Mouse (Mus musculus) layer of hippocampus, postnatal 25 days (tissue): ENCODE measurements around the gene Amer3. TPM values are rescaled to one million over a fixed set of nuclear protein-coding genes. Genes with fewer than 3 reads are reported as not detected.
"Not testable (repeated sequence)": the region's sequence is repeated elsewhere in the genome, so short reads cannot be mapped to it uniquely, and the experiment has no call there.

ENCODE experiments used
- DNase-seq, 2 experiments: peaks; one replicate each; pipeline ENCODE4 v3.0.0; 2022; ENCODE audit warnings: mixed read lengths in 2 of 2, low spot score in 1 of 2; ENCODE audit errors: extremely low spot score in 1 of 2
- total RNA-seq, 2 experiments: library from RNA; stranded (reverse); gene quantifications; 2 replicates each; pipeline ENCODE4 v1.2.3; 2021

Amer3 gene
- total RNA-seq, 2 experiments from 2014 or later = 41.3 to 42.0 TPM

DNA sequence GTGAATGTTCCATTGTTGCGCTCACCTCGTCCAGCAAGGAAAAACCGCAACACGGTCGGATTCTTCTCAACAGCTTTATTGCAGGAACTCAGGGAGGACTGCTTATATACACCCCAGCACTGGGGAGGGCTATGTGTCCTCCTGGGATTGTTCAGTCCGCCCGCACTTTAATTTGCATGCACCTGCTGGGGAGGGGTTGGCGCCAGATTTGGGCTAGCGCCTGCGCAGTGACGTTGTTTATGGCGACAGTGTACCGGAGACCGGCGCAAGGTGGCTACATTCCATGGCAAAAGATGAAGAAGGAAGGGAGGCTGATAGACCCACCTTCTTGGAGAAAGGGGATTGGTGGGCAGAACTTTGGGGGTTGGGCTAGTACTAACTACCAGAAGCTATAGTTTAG lies 20.5 kb downstream of the Amer3 start:
- DNase-seq = no peak

DNA sequence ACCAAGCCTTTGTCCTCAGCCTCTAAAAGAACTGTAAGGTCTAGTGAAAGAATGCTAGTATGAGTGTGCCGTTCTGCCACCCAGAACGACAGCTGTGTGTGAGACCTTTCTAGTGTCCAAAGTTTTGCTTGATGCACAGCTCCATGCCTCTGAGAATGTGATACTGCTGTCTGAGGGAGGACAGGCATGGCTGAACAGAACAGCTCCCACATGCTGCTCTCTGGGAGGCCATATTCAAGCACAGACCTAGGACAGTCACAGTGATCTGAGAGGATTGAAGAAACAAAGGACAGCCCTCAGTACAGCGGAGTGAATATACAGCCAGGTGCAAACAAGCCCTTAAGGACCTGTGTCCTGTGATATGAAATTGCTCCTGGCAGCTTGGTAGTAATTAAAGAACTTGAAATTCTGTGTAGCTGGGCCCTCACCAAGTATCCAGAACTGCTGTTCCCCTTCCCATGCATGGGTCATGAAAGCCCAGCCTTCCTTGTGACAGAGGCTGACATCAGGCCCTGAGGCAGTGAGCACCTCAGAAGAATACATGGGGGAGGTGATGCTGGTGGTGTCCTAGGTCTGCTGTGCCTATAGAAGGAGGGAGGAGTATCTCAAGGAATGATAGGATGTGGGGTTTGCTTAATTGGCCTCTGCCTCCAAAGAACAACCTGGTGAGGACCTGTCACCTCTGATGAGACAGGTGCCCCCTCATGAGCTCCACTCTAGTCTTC lies 22.0 kb downstream of the Amer3 start:
- DNase-seq = no peak

DNA sequence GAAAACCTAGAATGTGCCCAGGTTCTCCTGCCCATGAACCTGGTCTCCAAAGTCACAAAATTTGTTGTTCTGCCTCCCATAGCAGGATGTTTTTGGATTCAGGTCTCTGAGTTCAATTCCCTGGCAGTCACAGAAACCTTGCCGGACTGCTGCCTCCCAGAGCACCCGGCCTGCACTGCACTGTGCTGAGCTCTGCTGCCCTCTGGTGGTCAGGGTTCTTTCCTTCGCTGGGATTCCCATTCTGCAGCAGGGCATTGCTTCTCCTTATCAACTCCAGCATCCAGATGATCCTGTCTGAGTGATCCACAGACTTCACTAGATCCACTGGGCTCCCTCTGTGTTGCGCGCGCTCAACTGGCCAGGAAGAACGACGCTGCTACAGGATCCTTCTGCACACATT lies 22.9 kb downstream of the Amer3 start:
- peak; percentile 50 to 85 for DNase-seq

DNA sequence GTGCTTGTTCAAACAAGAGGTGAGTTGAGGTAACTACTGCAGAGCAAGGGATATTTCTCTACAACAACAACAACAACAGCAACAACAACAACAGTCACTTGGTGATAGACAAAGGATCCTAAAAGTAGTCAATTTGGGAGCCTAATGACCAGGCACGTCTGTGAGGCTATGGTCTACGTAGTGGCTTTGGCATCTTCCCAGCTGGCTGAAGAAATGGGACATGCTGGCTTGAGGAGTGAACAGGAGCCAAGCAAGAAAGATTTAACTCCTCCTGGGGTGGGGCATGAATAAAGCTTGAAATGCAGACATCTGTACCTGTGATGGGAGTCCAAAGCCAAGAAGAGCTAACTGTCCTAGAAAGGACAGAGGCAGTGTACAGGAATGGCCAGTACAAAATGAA lies 34.3 kb downstream of the Amer3 start:
- no peak for DNase-seq

DNA sequence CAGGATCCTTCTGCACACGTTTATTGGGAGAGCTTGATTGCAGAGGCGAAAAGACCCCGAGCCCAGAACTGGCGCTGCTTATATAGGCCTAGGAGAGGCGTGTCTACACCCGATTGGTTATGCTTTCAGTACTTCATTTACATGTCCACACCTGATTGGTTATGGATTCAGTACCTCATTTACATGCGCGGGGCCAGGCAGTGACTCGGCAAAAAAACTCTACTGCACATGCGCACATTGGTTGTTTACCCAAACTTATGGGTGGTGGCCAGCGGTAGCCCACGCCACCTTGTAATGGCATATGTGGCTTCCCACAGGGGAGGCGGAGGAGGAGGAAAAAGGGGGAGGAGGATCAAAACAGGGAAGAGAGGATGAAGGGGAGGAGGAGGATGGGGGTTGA lies 40.7 kb downstream of the Amer3 start:
- not testable (repeated sequence) for DNase-seq

DNA sequence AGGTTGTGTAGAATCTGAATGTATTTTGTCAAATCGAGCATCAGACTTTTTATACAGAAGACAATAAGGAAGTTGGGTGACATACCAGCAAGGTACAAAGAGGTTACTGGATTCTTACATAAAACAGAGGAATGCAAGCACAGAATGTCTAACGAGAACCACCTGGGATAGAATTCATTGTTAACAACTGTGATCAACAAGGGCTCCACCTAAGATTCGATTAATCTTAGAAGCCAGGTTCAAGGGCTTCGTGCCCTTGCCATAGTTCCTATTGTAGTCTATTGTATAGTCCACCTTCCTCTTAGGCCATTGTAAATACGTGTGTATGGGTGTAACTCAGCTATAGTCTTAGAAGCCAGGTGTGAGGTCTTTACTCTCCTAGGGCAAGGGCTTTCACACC lies 41.3 kb downstream of the Amer3 start:
- not testable (repeated sequence) for DNase-seq

DNA sequence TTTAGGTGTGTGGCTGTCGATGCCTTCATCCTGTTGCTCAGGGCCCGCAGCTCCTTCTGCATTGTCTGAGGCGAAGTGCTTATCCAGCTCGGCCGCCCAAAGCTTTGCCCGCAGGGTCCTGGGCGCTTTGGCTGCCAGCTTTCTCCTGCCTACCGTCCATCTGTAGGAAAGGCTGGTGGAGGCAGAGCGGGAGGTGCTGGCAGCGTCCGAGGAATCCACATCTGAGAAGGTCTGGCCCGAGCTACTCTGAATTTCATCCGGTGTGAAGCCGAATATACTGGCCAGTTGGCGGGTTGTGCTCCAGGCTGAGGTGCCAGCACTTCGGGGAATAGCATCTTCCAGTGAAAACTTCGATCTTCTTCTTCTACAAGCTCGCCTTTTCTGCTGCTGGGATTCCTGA lies 56.3 kb downstream of the Amer3 start:
- no peak for DNase-seq

Other genes starting within 250 kb of the Amer3 start
- 10 to 100 TPM; 17.6 to 18.4 TPM for gene Ccdc115, start 140.0 kb upstream of the Amer3 start, total RNA-seq
- 10 to 100 TPM; 31.4 to 35.8 TPM for gene Imp4, start 139.8 kb upstream of the Amer3 start, total RNA-seq
- 1 to 10 TPM; 4.3 to 5.6 TPM for gene Ptpn18, start 119.9 kb upstream of the Amer3 start, total RNA-seq
- gene Prss39, start 81.2 kb upstream of the Amer3 start, total RNA-seq = not detected
- gene Cfc1, start 44.0 kb upstream of the Amer3 start, total RNA-seq = not detected
- not detected for gene Prss40, start 18.7 kb upstream of the Amer3 start, total RNA-seq